In the genomic region with DNA sequence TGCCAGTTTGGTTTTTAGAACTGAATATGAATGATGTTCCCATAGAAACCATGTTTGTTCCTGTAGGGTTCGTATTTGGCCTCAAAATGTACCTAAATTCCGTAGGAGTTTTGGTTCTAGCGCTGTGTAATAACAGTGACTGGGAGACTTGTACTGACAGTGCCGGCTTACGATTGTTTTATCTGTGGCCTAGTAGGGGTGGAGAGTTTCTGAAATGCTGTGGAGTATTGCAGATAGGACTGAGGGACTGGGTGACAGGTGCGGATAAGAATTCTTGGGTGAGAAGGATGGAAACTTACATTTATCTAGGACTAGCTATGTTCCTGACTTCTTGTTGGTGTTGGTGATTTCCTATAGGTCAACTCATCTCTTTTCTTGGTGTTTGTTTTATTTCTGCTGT, we compare ENCODE assay signal across 23 mouse cellular contexts. TPM values are rescaled to one million over a fixed set of nuclear protein-coding genes. Genes with fewer than 3 reads are reported as not detected.
DNase-seq lines count a peak whose midpoint lies in the region; ATAC-seq and TF ChIP-seq lines count a peak whose summit lies in the region.
"Had no signal": no experiment of that assay in that cellular context is flagged by ENCODE, and none has a peak within 500 bp of the region (broad histone marks: within the 10 kb centered on the region; RNA-seq: fewer than 3 reads in every experiment).

No protein-coding gene starts in this region.

- H3K9me3 ChIP-seq in stomach, embryonic 14.5 days (ENCODE audit: control insufficient read depth, low read depth, low read length): peaks cover 7% of the 10 kb centered on the region; the same call in 1 of the 2 replicates
- 0 out of 2 replicates have a peak, but pooled peaks cover 3% of the 10 kb centered on the region for H3K9me3 ChIP-seq in stomach, postnatal 0 days (ENCODE audit: control insufficient read depth, low read length)
- no peaks in the 10 kb centered on the region for H3K9me3 ChIP-seq in liver, embryonic 14.5 days (ENCODE audit: control insufficient read depth, low read length)
- no peaks in the 10 kb centered on the region for H3K9me3 ChIP-seq in stomach, embryonic 15.5 days

- no peak overlapping the region for H3K4me3 ChIP-seq in stomach, embryonic 14.5 days (ENCODE audit: low read depth, low read length)
- no peak overlapping the region for H3K4me3 ChIP-seq in stomach, postnatal 0 days (ENCODE audit: low read depth, low read length)
- peak overlapping the region; percentile 48 to 62 for H3K4me3 ChIP-seq in liver, embryonic 14.5 days (ENCODE audit: insufficient read depth in 1 of 2, low read depth in 2 of 2, low read length in 2 of 2)
- no peak overlapping the region for H3K4me3 ChIP-seq in stomach, embryonic 15.5 days (replicated peaks)
- H3K4me3 ChIP-seq: embryonic facial prominence, embryonic 15.5 days; hindbrain, embryonic 10.5 days had no signal

- H3K9ac ChIP-seq in stomach, embryonic 14.5 days (replicated peaks; ENCODE audit: low read depth, low read length): no peak overlapping the region
- no peak overlapping the region for H3K9ac ChIP-seq in stomach, postnatal 0 days (ENCODE audit: low read length)
- H3K9ac ChIP-seq in liver, embryonic 14.5 days (replicated peaks): peak overlapping the region; percentile 74
- H3K9ac ChIP-seq in stomach, embryonic 15.5 days: no peak overlapping the region
- H3K9ac ChIP-seq: embryonic facial prominence, embryonic 15.5 days had no signal

- no peak overlapping the region for H3K4me2 ChIP-seq in stomach, embryonic 14.5 days (replicated peaks; ENCODE audit: low read depth, low read length)
- no peak overlapping the region for H3K4me2 ChIP-seq in stomach, postnatal 0 days (replicated peaks; ENCODE audit: low read depth)
- peak overlapping the region; percentile 77 for H3K4me2 ChIP-seq in liver, embryonic 14.5 days (ENCODE audit: low read depth)
- H3K4me2 ChIP-seq in stomach, embryonic 15.5 days: no peak overlapping the region
- H3K4me2 ChIP-seq: embryonic facial prominence, embryonic 15.5 days had no signal

- WGBS in stomach, embryonic 14.5 days: 87% methylated on average over 6 of the region's 6 CpGs
- 84% methylated on average over 6 of the region's 6 CpGs for WGBS in stomach, postnatal 0 days
- 14% methylated on average over 6 of the region's 6 CpGs for WGBS in liver, embryonic 14.5 days (ENCODE audit: insufficient replicate concordance)
- WGBS in stomach, embryonic 15.5 days: 83% methylated on average over 6 of the region's 6 CpGs

- H3K27me3 ChIP-seq in stomach, embryonic 14.5 days (ENCODE audit: control insufficient read depth, insufficient read depth, low read length): no peaks in the 10 kb centered on the region
- H3K27me3 ChIP-seq in stomach, postnatal 0 days (ENCODE audit: control insufficient read depth, insufficient read depth, low read length): no peaks in the 10 kb centered on the region
- no peaks in the 10 kb centered on the region for H3K27me3 ChIP-seq in liver, embryonic 14.5 days (ENCODE audit: control insufficient read depth, insufficient read depth, low read length)
- no peaks in the 10 kb centered on the region for H3K27me3 ChIP-seq in stomach, embryonic 15.5 days (replicated peaks)
- H3K27me3 ChIP-seq: CH12.LX; embryonic facial prominence, embryonic 15.5 days had no signal

- H3K36me3 ChIP-seq in stomach, embryonic 14.5 days (ENCODE audit: control insufficient read depth, insufficient read depth, low read length): no peaks in the 10 kb centered on the region
- H3K36me3 ChIP-seq in stomach, postnatal 0 days (ENCODE audit: control insufficient read depth, insufficient read depth, low read length): no peaks in the 10 kb centered on the region; the same call in 1 of the 2 replicates
- H3K36me3 ChIP-seq in liver, embryonic 14.5 days (replicated peaks; ENCODE audit: control insufficient read depth, insufficient read depth, low read depth): peaks cover 20% of the 10 kb centered on the region
- H3K36me3 ChIP-seq in stomach, embryonic 15.5 days: peaks cover 12% of the 10 kb centered on the region

- no peak for TF ChIP-seq EP300 in stomach, postnatal 0 days (optimal IDR thresholded peaks at IDR 0.05)
- peak; percentile 99 for TF ChIP-seq EP300 in liver, embryonic 14.5 days (IDR thresholded peaks at IDR 0.05; ENCODE audit: low read depth)

- no peak for TF ChIP-seq CTCF in stomach, postnatal 0 days (IDR thresholded peaks at IDR 0.05; ENCODE audit: low read depth)
- TF ChIP-seq CTCF in liver, embryonic 14.5 days (IDR thresholded peaks at IDR 0.05; ENCODE audit: low read depth): no peak

- H3K27ac ChIP-seq in stomach, embryonic 14.5 days (ENCODE audit: low read length): no peak overlapping the region
- no peak overlapping the region for H3K27ac ChIP-seq in stomach, postnatal 0 days (replicated peaks)
- H3K27ac ChIP-seq in liver, embryonic 14.5 days: peak overlapping the region; percentile 97
- H3K27ac ChIP-seq in stomach, embryonic 15.5 days: no peak overlapping the region
- H3K27ac ChIP-seq: embryonic facial prominence, embryonic 15.5 days; hindbrain, embryonic 10.5 days had no signal

- H3K4me1 ChIP-seq in stomach, embryonic 14.5 days (ENCODE audit: control insufficient read depth, insufficient read depth, low read length): peaks cover 14% of the 10 kb centered on the region
- H3K4me1 ChIP-seq in stomach, postnatal 0 days (replicated peaks; ENCODE audit: control insufficient read depth, insufficient read depth): no peaks in the 10 kb centered on the region; the same call in 1 of the 2 replicates
- H3K4me1 ChIP-seq in liver, embryonic 14.5 days (replicated peaks; ENCODE audit: control insufficient read depth in 2 of 2, insufficient read depth in 2 of 2, low read length in 1 of 2): peaks cover 82% of the 10 kb centered on the region in 2 experiments
- H3K4me1 ChIP-seq in stomach, embryonic 15.5 days: peaks cover 23% of the 10 kb centered on the region

- ATAC-seq in frontal cortex, adult (ENCODE audit: low TSS enrichment): peak; percentile 9; the same call in 1 of the 2 replicates
- ATAC-seq in stomach, embryonic 14.5 days (ENCODE audit: insufficient number of reproducible peaks, insufficient read depth, low FRiP score, low read depth): peak; percentile 64; the same call in 1 of the 2 replicates
- ATAC-seq in stomach, postnatal 0 days (ENCODE audit: low FRiP score, low TSS enrichment): no peak
- ATAC-seq in liver, embryonic 14.5 days (ENCODE audit: insufficient read depth): peak; percentile 91
- ATAC-seq in stomach, embryonic 15.5 days (ENCODE audit: insufficient read depth, low FRiP score, low read depth): peak; percentile 93
- ATAC-seq: activated CD4-positive, CD25-positive, alpha-beta regulatory T cell, adult 4 months; forebrain, embryonic 16.5 days; inflammation-experienced regulatory T-cells, adult 6 months; midbrain, embryonic 16.5 days had no signal

- DNase-seq in frontal cortex, postnatal 14 days (ENCODE audit: low spot score in 2 of 2): no peak
- DNase-seq in stomach, postnatal 0 days (ENCODE audit: low spot score): no peak
- DNase-seq in liver, embryonic 14.5 days (ENCODE audit: low read depth in 3 of 3, low spot score in 3 of 3): peak; percentile 88 to 90 (median 89)
- DNase-seq in ovary, adult 18-20 months (ENCODE audit: low spot score): no peak
- no peak for DNase-seq in lung, postnatal 14 days
- DNase-seq: adrenal gland, postnatal 25 days; cerebellum, adult 11 months; kidney, postnatal 10 days; layer of hippocampus, adult 9-11 months; lung, adult 18-20 months; lung, postnatal 4 days; right cerebral cortex, postnatal 4 days; thymus, postnatal 4 days had no signal

RNA-seq across cellular contexts. Expression of gene Usp25, which starts 13.4 kb away (rescaled TPM):
- polyA plus RNA-seq in stomach, embryonic 14.5 days (2014; fragmentation: Nextera tagmentation; extraction: Ambion mirVana): 26.1 and 32.0 TPM in 2 replicates
- 30.3 and 31.1 TPM in 2 replicates for polyA plus RNA-seq in stomach, postnatal 0 days (2015; fragmentation: Nextera tagmentation; extraction: Ambion mirVana)
- polyA plus RNA-seq in liver, embryonic 14.5 days (2012; rRNA removed): 18.2 and 30.4 TPM in 2 replicates
- polyA plus RNA-seq in liver, embryonic 14.5 days (2014; fragmentation: Nextera tagmentation; extraction: Ambion mirVana): 45.5 and 51.8 TPM in 2 replicates
- 25.4 and 27.9 TPM in 2 replicates for polyA plus RNA-seq in stomach, embryonic 15.5 days (2015; fragmentation: Nextera tagmentation; extraction: Ambion mirVana)

Comparison
In these comparisons a context has a peak if more than half of its experiments do, and no peak if none do; other contexts are left out.
1. DNase-seq: peak in liver, embryonic 14.5 days (3 of 3); none in frontal cortex, postnatal 14 days (0 of 2), stomach, postnatal 0 days (single experiment), ovary, adult 18-20 months (single experiment) and lung, postnatal 14 days (single experiment).
2. H3K4me3 ChIP-seq: peak in liver, embryonic 14.5 days (2 of 2); none in stomach, embryonic 14.5 days (single experiment), stomach, postnatal 0 days (single experiment) and stomach, embryonic 15.5 days (single experiment).